Mouse (Mus musculus) liver, embryonic 13.5 days (tissue): ENCODE measurements at regions not wholly inside any gene's neighbourhood (a gene's known extent, or its start where the extent isn't known, plus 50 kb on each side); places are given as distances from the start of the nearest gene placed in this dataset.

Source experiments
- ATAC-seq: fragments of 200-750 bp; cut with Nextera tagmentation; 2 replicates; pipeline ENCODE4 v1.8.0; 2017; ENCODE audit warnings: low read depth, mild to moderate bottlenecking, moderate number of reproducible peaks, moderate library complexity
- DNase-seq: peaks from one replicate; pipeline ENCODE4 v3.0.0; 2022
- H3K27ac ChIP-seq: fragments of 300-500 bp; sonication (generic); 2 replicates; pipeline ENCODE4 v1.5.1; 2015; ENCODE audit warnings: moderate library complexity, mild to moderate bottlenecking, inconsistent platforms
- H3K27me3 ChIP-seq: fragments of 300-500 bp; sonication (generic); 2 replicates; pipeline ENCODE4 v1.6.1; 2015; ENCODE audit warnings: mild to moderate bottlenecking, inconsistent platforms
- H3K36me3 ChIP-seq: fragments of 300-500 bp; sonication (generic); 2 replicates; pipeline ENCODE4 v1.6.1; 2015; ENCODE audit warnings: mild to moderate bottlenecking, inconsistent platforms
- H3K4me1 ChIP-seq: fragments of 300-500 bp; sonication (generic); replicated peaks from 2 replicates; pipeline ENCODE4 v1.6.1; 2015; ENCODE audit warnings: inconsistent platforms
- H3K4me2 ChIP-seq: fragments of 300-500 bp; sonication (generic); 2 replicates; pipeline ENCODE4 v1.6.1; 2015; ENCODE audit warnings: inconsistent platforms, mild to moderate bottlenecking, moderate library complexity
- H3K4me3 ChIP-seq: fragments of 300-500 bp; sonication (generic); replicated peaks from 2 replicates; pipeline ENCODE4 v1.5.1; 2015; ENCODE audit warnings: mild to moderate bottlenecking, inconsistent platforms
- H3K9ac ChIP-seq: fragments of 300-500 bp; sonication (generic); 2 replicates; pipeline ENCODE4 v1.6.1; 2015; ENCODE audit warnings: mild to moderate bottlenecking, inconsistent platforms
- H3K9me3 ChIP-seq: fragments of 300-500 bp; sonication (generic); replicated peaks from 2 replicates; pipeline ENCODE4 v1.6.1; 2016; ENCODE audit warnings: inconsistent platforms
- WGBS: fragments of 180-500 bp; shearing (Covaris S2); methylation state at CpG from one replicate; pipeline ENCODE4 v1.1.7; 2015; ENCODE audit not compliant: insufficient replicate concordance; 5-methylcytosine and 5-hydroxymethylcytosine counted together

DNA sequence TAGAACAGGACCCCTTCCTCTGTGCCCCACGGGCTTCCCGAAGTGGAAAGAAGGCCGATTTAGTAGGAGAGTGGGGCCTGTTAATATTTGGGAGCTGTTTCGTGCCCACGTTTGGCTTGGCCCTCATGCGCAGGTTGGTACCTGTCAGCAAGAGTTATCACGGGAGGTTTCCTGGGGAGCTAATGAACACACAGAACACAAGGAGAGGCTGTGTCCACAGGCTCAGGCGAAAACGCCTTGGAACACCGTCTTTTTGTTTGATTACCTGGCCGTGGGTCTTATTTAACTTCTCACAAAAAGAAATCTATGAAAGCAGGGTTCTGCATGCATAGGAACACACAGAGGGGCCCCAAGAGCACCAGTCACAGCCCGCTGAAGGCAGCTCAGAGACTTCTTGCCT, 175.8 kb downstream of the Thbs2 start:
- DNase-seq (no peak), ATAC-seq (no peak)
- H3K9ac ChIP-seq = no peak overlapping the region
- H3K27ac ChIP-seq = no peak overlapping the region
- no peaks in the 10 kb centered on the region for H3K36me3 ChIP-seq
- H3K4me3 ChIP-seq = no peak overlapping the region
- H3K4me1 ChIP-seq = no peaks in the 10 kb centered on the region
- 66% methylated on average over 12 of the region's 12 CpGs for WGBS
- no peaks in the 10 kb centered on the region for H3K9me3 ChIP-seq
- H3K4me2 ChIP-seq = no peak overlapping the region
- H3K27me3 ChIP-seq = no peaks in the 10 kb centered on the region

DNA sequence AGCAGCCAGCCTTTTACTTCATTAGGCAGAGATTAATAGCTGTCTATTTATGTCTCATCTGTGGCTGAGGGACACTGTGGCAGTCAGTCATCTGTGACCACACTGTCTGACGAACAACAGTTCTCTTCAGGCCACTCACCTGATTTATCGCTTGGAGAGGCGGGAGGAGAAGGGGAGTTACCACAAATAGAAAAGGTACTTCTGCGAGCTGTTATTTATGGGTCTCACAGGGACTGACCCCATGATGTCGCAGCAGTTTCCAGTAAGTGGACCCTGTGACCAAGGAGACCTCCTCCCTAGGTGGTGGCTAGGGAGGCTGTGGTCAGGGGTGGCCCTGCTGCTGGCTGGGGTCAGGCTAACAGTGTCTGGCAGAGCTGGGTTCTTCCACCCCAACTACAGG, 176.7 kb downstream of the Thbs2 start:
- no peaks in the 10 kb centered on the region for H3K9me3 ChIP-seq
- H3K27ac ChIP-seq = no peak overlapping the region
- ATAC-seq (no peak), DNase-seq (no peak)
- H3K27me3 ChIP-seq = no peaks in the 10 kb centered on the region
- no peak overlapping the region for H3K4me2 ChIP-seq
- no peaks in the 10 kb centered on the region for H3K36me3 ChIP-seq
- no peak overlapping the region for H3K4me3 ChIP-seq
- H3K9ac ChIP-seq = no peak overlapping the region
- WGBS = 62% methylated on average over 5 of the region's 5 CpGs
- no peaks in the 10 kb centered on the region for H3K4me1 ChIP-seq

DNA sequence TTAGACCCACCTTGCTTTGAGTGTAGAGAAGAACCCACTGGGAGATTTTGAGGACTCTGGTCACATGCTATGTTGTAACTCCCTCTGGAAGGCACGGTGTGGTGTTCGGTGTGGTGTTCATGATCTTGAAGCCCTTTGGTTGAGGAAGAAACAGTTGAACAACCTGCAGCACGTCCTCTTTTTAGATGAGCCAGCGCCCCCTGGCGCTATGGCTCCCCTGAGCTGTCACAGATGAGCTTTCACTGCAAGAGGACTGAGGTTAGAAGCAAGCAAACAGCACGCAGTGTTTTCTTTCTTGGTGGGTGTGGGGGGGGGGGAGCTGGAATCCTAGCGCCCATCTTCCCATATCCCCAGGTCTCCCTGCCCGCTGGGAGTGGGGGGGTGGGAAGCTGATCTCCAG, 177.9 kb downstream of the Thbs2 start:
- Histone ChIP-seq H3K36me3 (no peaks in the 10 kb centered on the region), H3K9ac (no peak overlapping the region), H3K27me3 (no peaks in the 10 kb centered on the region), H3K9me3 (no peaks in the 10 kb centered on the region), H3K27ac (no peak overlapping the region), H3K4me2 (no peak overlapping the region), H3K4me3 (no peak overlapping the region), H3K4me1 (no peaks in the 10 kb centered on the region)
- WGBS = 24% methylated on average over 8 of the region's 8 CpGs
- DNase-seq (no peak), ATAC-seq (no peak)

DNA sequence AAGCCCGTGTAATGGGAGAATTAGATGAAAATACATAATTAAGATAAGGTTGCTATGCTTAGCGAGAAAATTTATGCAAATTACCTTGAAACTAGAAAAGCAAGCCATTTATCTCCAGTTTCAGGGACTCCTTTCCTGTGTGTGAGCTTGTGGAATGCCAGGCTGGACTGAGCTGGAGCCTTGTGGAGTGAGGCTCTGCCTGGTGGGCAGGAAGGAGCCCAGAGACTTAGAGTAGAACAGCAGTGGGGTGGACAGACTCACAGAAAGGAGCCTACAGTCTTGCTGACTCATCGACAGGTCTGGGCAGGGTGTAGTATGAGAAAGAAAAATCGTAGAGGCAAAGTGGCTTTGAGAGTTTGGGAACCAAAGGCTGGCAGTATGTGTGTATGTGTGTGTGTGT, 180.6 kb downstream of the Thbs2 start:
- DNase-seq = no peak

DNA sequence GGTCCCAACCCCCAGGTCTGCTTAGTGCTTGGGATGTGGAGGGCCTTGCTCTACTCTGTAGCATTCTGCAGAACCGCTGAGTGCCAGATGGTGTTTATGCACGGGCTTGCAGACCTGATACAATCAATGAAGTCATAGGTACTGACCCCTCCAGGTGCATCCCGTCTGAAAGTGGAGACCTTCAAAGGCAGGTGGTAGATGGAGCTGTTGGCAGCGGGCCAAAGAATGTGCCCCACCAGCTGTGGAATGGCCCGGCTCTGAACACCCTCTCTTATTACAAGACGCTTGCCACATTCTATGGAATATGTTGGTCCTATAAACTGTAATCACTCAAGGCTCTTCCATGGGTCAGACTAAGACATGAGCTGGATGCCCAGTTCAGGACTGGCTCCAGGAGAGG, 183.5 kb downstream of the Thbs2 start:
- Histone ChIP-seq H3K9me3 (no peaks in the 10 kb centered on the region), H3K9ac (no peak overlapping the region), H3K36me3 (no peaks in the 10 kb centered on the region), H3K27ac (no peak overlapping the region), H3K4me1 (no peaks in the 10 kb centered on the region), H3K4me3 (no peak overlapping the region), H3K27me3 (no peaks in the 10 kb centered on the region), H3K4me2 (no peak overlapping the region)
- DNase-seq (no peak), ATAC-seq (no peak)
- WGBS = 57% methylated on average over 6 of the region's 6 CpGs

More for the DNA sequence above, 180.6 kb downstream of the Thbs2 start:
- Histone ChIP-seq H3K27ac (no peak overlapping the region), H3K27me3 (no peaks in the 10 kb centered on the region), H3K4me2 (no peak overlapping the region), H3K4me1 (no peaks in the 10 kb centered on the region), H3K4me3 (no peak overlapping the region), H3K9me3 (no peaks in the 10 kb centered on the region), H3K9ac (no peak overlapping the region), H3K36me3 (no peaks in the 10 kb centered on the region)
- WGBS = 56% methylated on average over 4 of the region's 4 CpGs
- ATAC-seq = no peak

DNA sequence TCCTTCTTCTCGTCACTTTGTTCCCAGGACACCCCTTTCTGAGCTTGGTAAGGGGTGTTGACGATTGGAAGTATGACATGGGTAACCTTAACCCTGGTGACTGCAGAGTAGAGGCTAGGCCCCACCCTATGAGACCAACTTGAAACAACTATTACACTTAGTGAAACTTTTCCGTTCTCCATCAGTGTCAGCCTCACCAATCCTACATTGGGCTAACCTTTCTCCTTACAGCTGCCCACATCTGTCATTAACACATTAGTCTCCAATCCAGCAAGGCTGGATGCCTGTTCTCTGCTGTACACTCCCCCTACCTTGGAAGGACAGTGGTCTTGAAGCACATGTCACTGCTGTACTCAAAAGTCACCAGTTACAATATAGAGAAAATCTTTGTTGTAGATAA, 186.9 kb downstream of the Thbs2 start:
- 57% methylated on average over 3 of the region's 3 CpGs for WGBS
- Histone ChIP-seq H3K36me3 (no peaks in the 10 kb centered on the region), H3K9me3 (no peaks in the 10 kb centered on the region), H3K4me3 (no peak overlapping the region), H3K4me1 (no peaks in the 10 kb centered on the region), H3K4me2 (no peak overlapping the region), H3K9ac (no peak overlapping the region), H3K27me3 (no peaks in the 10 kb centered on the region), H3K27ac (no peak overlapping the region)
- no peak for ATAC-seq
- no peak for DNase-seq

DNA sequence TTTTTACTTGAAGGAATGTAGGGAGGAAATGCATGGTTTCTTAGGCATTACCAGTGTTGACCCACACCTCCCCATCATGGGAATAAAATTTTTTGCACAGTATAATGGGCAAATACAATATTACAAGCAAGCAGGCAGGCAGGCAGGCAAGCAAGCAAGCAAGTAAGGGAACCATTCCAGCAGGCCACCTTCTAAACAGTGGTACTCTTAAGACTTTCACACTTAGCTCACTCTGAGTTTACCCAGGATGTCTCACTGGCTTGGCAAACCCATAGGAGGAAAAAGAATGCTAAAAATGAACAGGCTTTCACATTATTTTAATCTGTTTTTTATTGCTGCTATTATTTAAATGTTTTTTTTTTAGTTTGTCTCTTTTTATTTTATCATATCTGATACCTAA, 187.9 kb downstream of the Thbs2 start:
- Histone ChIP-seq H3K9ac (no peak overlapping the region), H3K36me3 (no peaks in the 10 kb centered on the region), H3K9me3 (no peaks in the 10 kb centered on the region), H3K4me2 (no peak overlapping the region), H3K4me1 (no peaks in the 10 kb centered on the region), H3K27ac (no peak overlapping the region), H3K27me3 (no peaks in the 10 kb centered on the region), H3K4me3 (no peak overlapping the region)
- ATAC-seq (no peak), DNase-seq (no peak)

DNA sequence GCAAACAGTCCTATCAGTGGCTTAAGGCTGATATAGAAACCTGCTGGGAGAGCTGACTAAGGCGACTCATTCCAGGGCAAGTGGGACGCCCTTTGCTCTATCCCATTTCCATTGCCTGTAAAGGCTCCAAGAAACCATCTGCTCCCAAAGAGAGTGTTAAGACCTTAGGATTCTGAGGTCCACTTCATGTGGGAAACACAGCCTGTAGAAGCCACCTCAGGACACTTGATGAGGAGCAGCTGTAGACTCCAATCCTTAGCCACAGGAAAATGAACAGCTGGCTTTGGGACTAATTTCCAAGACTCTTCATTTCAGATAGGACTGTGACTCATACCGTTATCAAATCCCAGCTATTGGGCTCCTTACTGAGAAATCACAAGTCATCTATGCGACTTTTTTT, 188.6 kb downstream of the Thbs2 start:
- Histone ChIP-seq H3K36me3 (no peaks in the 10 kb centered on the region), H3K9ac (no peak overlapping the region), H3K27me3 (no peaks in the 10 kb centered on the region), H3K9me3 (no peaks in the 10 kb centered on the region), H3K4me2 (no peak overlapping the region), H3K27ac (no peak overlapping the region), H3K4me1 (no peaks in the 10 kb centered on the region), H3K4me3 (no peak overlapping the region)
- DNase-seq (no peak), ATAC-seq (no peak)
- WGBS = 62% methylated on average over 4 of the region's 4 CpGs

DNA sequence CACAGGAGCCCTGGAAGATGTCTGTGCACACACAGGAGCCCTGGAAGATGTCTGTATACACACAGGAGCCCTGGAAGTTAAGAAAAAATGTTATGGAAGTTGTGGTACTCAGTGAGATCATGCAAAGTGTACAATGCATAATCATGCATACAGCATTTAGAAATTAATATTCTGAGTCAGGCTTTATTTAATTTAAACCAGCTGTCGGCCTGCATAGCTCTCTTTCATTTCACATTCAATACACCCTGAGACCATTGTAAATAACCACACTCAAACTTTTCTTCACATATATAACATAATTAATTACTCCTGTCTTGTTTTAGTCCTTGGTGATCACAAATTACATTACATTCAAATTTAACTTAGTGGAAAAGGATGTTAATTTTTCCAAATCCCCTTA, 190.4 kb downstream of the Thbs2 start:
- no peak for DNase-seq
- Histone ChIP-seq H3K27ac (no peak overlapping the region), H3K4me3 (no peak overlapping the region), H3K27me3 (no peaks in the 10 kb centered on the region), H3K4me2 (no peak overlapping the region), H3K4me1 (no peaks in the 10 kb centered on the region), H3K36me3 (no peaks in the 10 kb centered on the region), H3K9me3 (no peaks in the 10 kb centered on the region), H3K9ac (no peak overlapping the region)
- WGBS = 75% methylated on average over 1 of the region's 1 CpGs
- no peak for ATAC-seq

DNA sequence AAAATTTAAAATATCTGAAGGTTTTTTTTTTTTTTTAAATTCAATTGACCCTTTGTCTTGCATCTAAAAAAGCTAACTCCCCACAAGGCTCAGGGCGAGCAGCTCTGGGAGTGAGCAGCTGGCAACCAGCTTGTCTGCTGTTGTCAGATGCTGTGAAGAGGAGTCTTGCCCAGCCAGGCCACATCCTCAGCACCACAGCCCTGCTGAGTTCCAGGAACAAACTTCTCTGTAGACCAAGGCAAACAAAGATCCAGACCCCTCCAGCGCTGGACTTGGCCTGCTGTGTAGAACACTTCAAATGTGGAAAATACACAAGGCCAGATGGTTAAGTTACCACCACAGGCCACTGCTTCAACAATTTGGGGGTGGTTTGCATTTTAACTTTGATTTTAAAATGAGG, 192.7 kb downstream of the Thbs2 start:
- Histone ChIP-seq H3K9me3 (no peaks in the 10 kb centered on the region), H3K36me3 (no peaks in the 10 kb centered on the region), H3K4me1 (no peaks in the 10 kb centered on the region), H3K27ac (no peak overlapping the region), H3K4me2 (no peak overlapping the region), H3K9ac (no peak overlapping the region), H3K27me3 (no peaks in the 10 kb centered on the region), H3K4me3 (no peak overlapping the region)
- DNase-seq (no peak), ATAC-seq (no peak)
- WGBS = 60% methylated on average over 2 of the region's 2 CpGs

DNA sequence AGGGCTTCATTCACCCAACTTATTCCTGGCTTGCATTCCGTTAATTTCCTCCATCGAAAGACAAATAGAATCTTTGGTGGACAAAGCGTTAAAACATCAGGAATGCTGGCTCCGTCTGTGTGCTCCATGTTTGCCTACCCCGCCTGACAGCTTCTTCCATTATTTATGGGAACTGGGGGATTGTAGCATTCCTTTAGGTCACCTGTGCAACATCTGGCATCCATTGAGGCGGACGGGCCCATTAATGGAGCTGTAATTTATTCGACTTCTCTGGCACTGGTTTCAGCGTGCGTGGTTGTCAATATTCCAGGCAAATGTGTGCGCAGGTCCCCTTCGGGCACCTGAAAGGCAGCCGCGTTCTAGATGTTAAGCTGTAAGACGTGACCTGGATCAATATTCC, 196.9 kb downstream of the Thbs2 start:
- Histone ChIP-seq H3K4me2 (no peak overlapping the region), H3K4me1 (no peaks in the 10 kb centered on the region), H3K9me3 (no peaks in the 10 kb centered on the region), H3K27ac (no peak overlapping the region), H3K4me3 (no peak overlapping the region), H3K9ac (no peak overlapping the region), H3K27me3 (no peaks in the 10 kb centered on the region), H3K36me3 (no peaks in the 10 kb centered on the region)
- WGBS = 75% methylated on average over 15 of the region's 15 CpGs
- DNase-seq (no peak), ATAC-seq (no peak)

DNA sequence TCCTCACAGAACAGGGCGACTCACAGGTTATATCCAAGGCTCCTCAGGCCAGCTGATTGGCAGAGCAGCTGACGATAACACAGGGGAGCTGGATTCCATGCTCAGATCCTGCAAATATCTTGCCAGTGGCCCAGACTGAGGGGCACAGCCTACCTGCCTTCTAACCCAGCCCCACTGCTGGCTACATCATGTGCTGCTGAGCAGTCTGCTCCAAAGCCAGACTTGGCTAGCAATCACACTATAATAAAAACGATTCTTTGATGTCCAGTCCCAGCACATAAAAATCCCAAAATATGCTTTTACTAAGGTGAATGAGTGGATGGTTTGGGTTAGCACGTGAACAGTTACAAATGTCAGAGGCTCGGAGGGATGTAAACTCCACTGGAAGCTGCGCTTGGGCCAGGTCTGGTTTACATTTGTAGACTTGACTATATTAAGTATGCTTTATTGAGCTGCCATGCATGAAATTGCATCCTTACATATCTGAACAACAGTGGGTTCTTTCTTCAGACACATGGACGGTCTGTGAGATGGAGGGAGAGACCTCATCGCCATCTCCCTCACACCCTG, 200.2 kb downstream of the Thbs2 start:
- Histone ChIP-seq H3K4me1 (no peaks in the 10 kb centered on the region), H3K27me3 (no peaks in the 10 kb centered on the region), H3K9me3 (no peaks in the 10 kb centered on the region), H3K27ac (no peak overlapping the region), H3K4me2 (no peak overlapping the region), H3K9ac (no peak overlapping the region), H3K36me3 (no peaks in the 10 kb centered on the region), H3K4me3 (no peak overlapping the region)
- ATAC-seq = no peak
- 61% methylated on average over 8 of the region's 8 CpGs for whole genome bisulfite sequencing
- no peak for DNase-seq

DNA sequence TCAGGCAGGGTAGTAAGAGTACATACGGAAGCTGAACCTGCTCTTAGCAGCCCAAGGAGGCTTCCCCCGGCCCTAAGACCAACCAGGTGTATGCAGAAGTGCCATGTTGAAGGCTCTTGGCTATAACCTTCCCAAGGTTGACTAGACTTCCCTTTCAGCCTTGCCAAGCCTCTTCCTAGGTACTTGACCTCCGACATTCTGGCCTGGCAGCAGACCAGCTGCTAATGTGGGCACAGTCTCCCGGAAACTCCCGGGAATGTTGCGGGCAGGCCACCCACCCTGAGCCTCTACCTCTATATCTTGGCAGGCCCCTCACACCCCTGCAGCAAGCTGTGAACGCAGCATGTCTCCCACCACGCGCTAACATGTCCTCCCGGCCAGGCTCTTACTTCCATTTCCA, 201.1 kb downstream of the Thbs2 start:
- H3K9ac ChIP-seq = no peak overlapping the region
- H3K4me1 ChIP-seq = no peaks in the 10 kb centered on the region
- DNase-seq = no peak
- H3K4me2 ChIP-seq = no peak overlapping the region
- H3K9me3 ChIP-seq = no peaks in the 10 kb centered on the region
- no peak overlapping the region for H3K4me3 ChIP-seq
- no peaks in the 10 kb centered on the region for H3K36me3 ChIP-seq
- 69% methylated on average over 10 of the region's 10 CpGs for WGBS
- H3K27me3 ChIP-seq = no peaks in the 10 kb centered on the region
- no peak overlapping the region for H3K27ac ChIP-seq
- no peak for ATAC-seq
